Mouse (Mus musculus) megakaryocyte, embryonic 14.5 days (primary cell): ENCODE measurements at regions not wholly inside any gene's neighbourhood (a gene's known extent, or its start where the extent isn't known, plus 50 kb on each side); places are given as distances from the start of the nearest gene placed in this dataset.

Experiments used
- H3K27me3 ChIP-seq: replicated peaks from 2 replicates; pipeline ENCODE3; 2012; ENCODE audit warnings: inconsistent platforms
- H3K36me3 ChIP-seq: replicated peaks from 2 replicates; pipeline ENCODE3; 2012; ENCODE audit warnings: low read length, inconsistent platforms, mixed read lengths
- H3K4me1 ChIP-seq: 2 replicates; pipeline ENCODE4 v1.6.1; 2012; ENCODE audit warnings: inconsistent platforms
- H3K4me3 ChIP-seq: replicated peaks from 2 replicates; pipeline ENCODE3; 2012; ENCODE audit warnings: moderate library complexity, mild to moderate bottlenecking, inconsistent platforms
- H3K9me3 ChIP-seq: 2 replicates; pipeline ENCODE4 v1.6.1; 2012; ENCODE audit warnings: inconsistent platforms
- FLI1 ChIP-seq: IDR thresholded peaks from 2 replicates; pipeline ENCODE4 v1.6.1; 2012; ENCODE audit warnings: low read length, inconsistent platforms, mixed read lengths
- GATA1 ChIP-seq: IDR thresholded peaks from 3 replicates; pipeline ENCODE4 v1.6.1; 2012; ENCODE audit warnings: mixed read lengths, low read length, inconsistent platforms, borderline replicate concordance

GRCm38 (mm10) chr3:6730066-6730465, 109.8 kb upstream of the 1700008P02Rik start:
- Histone ChIP-seq H3K27me3 (no peaks in the 10 kb centered on the region), H3K4me1 (no peaks in the 10 kb centered on the region), H3K4me3 (no peak overlapping the region), H3K36me3 (no peaks in the 10 kb centered on the region), H3K9me3 (no peaks in the 10 kb centered on the region)
- no peak for TF ChIP-seq GATA1
- TF ChIP-seq FLI1, result no peak

- H3K4me3 ChIP-seq, result no peak overlapping the region
These were observed 63.4 kb upstream of the 1700008P02Rik start for GRCm38 (mm10) chr3:6683679-6684078.

GRCm38 (mm10) chr3:6681411-6681810, 61.2 kb upstream of the 1700008P02Rik start:
- Histone ChIP-seq H3K9me3 (no peaks in the 10 kb centered on the region), H3K4me3 (no peak overlapping the region), H3K36me3 (no peaks in the 10 kb centered on the region), H3K4me1 (no peaks in the 10 kb centered on the region), H3K27me3 (no peaks in the 10 kb centered on the region)
- no peak for TF ChIP-seq GATA1
- TF ChIP-seq FLI1, result no peak

More at GRCm38 (mm10) chr3:6683679-6684078, 63.4 kb upstream of the 1700008P02Rik start:
- Histone ChIP-seq H3K9me3 (no peaks in the 10 kb centered on the region), H3K4me1 (no peaks in the 10 kb centered on the region), H3K27me3 (no peaks in the 10 kb centered on the region), H3K36me3 (no peaks in the 10 kb centered on the region)
- TF ChIP-seq GATA1, result no peak
- TF ChIP-seq FLI1, result no peak

- no peaks in the 10 kb centered on the region for H3K9me3 ChIP-seq
- TF ChIP-seq GATA1 (no peak), FLI1 (no peak)
- H3K36me3 ChIP-seq, result no peaks in the 10 kb centered on the region
- no peaks in the 10 kb centered on the region for H3K4me1 ChIP-seq
- no peak overlapping the region for H3K4me3 ChIP-seq
- no peaks in the 10 kb centered on the region for H3K27me3 ChIP-seq
These were observed 56.1 kb upstream of the 1700008P02Rik start for GRCm38 (mm10) chr3:6676382-6676781.

- TF ChIP-seq GATA1 (no peak), FLI1 (no peak)
- Histone ChIP-seq H3K4me3 (no peak overlapping the region), H3K9me3 (no peaks in the 10 kb centered on the region)
These were observed 55.1 kb upstream of the 1700008P02Rik start for GRCm38 (mm10) chr3:6675354-6675753.

More at GRCm38 (mm10) chr3:6675354-6675753, 55.1 kb upstream of the 1700008P02Rik start:
- Histone ChIP-seq H3K4me1 (no peaks in the 10 kb centered on the region), H3K27me3 (no peaks in the 10 kb centered on the region), H3K36me3 (no peaks in the 10 kb centered on the region)
